Mouse (Mus musculus) erythroblast, adult 5-6 weeks (primary cell): ENCODE measurements around the gene Col4a2. TPM values are rescaled to one million over a fixed set of nuclear protein-coding genes. Genes with fewer than 3 reads are reported as not detected.

Experiments
- ATAC-seq: replicated peaks from 2 replicates; pipeline ENCODE4 v1.8.0; 2016; ENCODE audit warnings: moderate number of reproducible peaks, mild to moderate bottlenecking, moderate TSS enrichment, inconsistent platforms; ENCODE audit not compliant: poor library complexity, low FRiP score, severe bottlenecking
- total RNA-seq, 2 experiments: library from RNA; stranded (forward) in 1 of 2; stranded (reverse) in 1 of 2; fragments of 150-400 nt in 1 of 2; fragments of 200-764, 138-1000 nt in 1 of 2; gene quantifications; 2 replicates each; pipeline versions ENCODE4 v1.2.3 to v1.2.4; 2015 to 2017; ENCODE audit warnings: low replicate concordance in 2 of 2

The Col4a2 gene
- total RNA-seq, 2 experiments from 2014 or later = not detected

DNA sequence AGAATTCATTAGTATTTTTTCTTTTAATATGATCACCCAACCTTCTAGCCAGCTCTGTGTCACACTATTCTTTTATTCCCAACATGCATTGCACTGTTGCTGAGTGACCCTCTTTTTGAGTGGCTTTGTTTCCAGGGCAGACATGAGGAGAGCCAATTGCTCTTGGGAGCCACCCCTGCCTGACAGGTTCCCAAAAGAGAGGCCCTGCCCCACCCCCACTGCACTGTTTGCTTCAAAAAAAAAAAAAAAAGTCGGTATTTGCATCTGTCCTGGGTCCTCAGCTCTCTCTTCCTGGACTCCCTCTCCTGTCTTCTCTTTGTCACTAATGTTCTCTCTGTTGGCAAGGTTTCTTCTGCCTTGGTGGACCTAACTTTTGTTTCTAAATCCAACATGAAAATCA is 22.1 kb upstream of the Col4a2 start:
- no peak for ATAC-seq

GRCm38 (mm10) chr8:11292611-11293010 is 20.0 kb upstream of the Col4a2 start:
- ATAC-seq = no peak

DNA sequence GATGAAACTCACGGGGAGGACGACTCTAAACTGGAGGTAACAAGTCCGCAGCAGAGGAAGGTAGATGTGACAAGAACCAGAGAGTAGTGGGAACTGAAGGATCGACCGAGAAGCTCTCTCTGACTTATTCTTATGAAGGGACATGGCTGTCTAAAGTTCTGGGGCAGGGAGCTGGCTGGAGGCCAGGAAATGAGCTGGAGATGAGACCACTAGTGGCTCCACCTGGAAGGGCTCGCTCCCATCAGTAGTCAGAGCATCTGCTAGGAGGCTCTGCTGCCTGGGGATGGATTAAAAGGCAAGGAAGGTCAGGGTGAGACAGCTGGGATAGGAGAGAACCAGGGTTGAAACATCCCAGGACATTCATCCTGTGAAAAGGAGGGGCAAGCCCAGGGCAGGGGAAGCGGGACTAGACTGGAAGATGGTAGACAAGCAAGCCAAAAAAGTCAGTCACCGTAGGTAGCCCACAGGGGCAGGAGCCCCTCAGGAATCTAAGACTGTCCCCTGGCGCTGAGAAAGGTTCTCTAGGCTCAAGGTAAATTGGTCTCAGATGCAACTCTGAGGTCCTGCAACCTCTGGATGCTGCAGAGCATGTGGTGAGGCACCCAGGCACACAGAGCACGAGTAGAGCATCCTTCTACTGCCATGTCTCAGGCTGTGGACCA is 16.2 kb upstream of the Col4a2 start:
- ATAC-seq = no peak

DNA sequence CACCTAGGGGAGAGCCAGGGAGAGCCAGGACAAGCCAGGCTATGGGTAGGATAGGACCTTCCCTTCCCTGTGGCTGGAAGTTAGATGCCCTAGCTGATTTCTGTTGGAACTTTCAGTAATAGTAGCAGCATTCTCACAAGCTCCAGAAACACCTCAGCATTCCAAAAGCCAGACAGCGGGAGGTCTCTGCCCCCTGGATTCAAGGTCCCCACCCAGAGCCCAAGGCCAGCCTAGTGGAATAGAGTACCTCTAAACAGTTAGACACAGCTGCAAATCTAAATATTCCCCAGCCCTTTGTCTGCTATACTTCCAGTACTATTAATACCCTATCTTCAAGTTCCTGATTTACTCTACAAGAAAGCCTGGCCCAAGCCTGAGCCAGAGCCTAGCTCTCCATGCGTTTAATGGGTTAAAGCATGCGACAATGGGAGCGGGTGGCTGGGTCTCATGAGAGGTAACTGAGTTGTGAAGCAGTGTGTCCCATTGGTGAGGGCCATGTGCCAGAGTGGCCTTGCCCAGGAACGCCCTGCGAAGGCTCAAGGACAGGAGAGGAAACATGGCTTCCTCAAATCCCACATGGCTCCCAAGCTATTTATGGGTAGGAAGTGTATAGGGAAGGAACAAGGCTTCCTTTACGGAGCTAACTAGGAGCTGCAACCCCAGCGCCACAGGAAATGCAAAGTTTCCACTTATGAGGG is 15.3 kb upstream of the Col4a2 start:
- no peak for ATAC-seq

- ATAC-seq = no peak
These were observed 13.9 kb upstream of the Col4a2 start for GRCm38 (mm10) chr8:11298531-11299316.

GRCm38 (mm10) chr8:11299317-11299602 is 13.3 kb upstream of the Col4a2 start:
- no peak for ATAC-seq

DNA sequence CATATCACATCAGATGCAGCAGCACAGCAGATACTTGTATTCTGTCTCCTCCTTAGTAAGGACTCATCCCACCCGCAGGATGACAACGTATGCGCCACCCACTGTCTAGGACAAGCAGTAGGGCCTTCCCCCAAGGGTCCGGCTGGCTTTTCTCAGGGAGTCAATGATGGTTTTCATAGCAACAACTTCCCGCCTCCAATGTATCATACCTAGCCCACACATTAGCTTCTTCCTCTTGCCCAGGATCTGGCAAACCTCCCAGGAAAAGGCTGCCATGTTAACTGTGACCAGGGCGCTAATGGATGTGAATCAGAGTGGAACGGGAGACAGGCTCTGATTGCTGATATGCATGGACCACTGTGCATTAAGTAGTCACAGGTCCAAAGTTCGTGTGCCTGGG is 12.2 kb upstream of the Col4a2 start:
- no peak for ATAC-seq

- ATAC-seq = no peak
These were observed 8.5 kb upstream of the Col4a2 start for GRCm38 (mm10) chr8:11304027-11304601.

- no peak for ATAC-seq
These were observed 7.1 kb upstream of the Col4a2 start for GRCm38 (mm10) chr8:11305539-11305938.

- ATAC-seq = no peak
These were observed 5.2 kb upstream of the Col4a2 start for GRCm38 (mm10) chr8:11307451-11307850.

- no peak for ATAC-seq
These were observed 4.0 kb upstream of the Col4a2 start for GRCm38 (mm10) chr8:11308570-11308998.

DNA sequence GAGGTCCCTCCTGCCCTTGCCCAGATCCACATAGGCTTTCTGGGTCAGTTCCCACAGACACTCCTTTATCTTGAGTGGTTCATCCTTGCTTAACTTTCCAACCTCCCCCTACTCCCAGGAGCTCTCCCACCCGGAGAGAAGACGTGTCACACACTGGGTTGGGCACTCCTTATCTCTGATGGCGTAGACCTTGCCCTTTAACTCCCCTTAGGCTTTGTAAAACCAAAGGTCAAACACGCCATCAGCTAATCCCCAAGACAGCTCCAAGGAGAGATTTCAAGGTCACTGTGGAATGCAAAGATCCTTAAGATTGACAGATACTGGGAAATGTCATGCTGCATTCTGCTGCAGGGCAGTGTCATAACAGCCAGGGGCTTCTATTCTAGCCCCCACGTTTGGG is 3.4 kb upstream of the Col4a2 start:
- no peak for ATAC-seq

GRCm38 (mm10) chr8:11310049-11310448 is 2.6 kb upstream of the Col4a2 start:
- no peak for ATAC-seq

DNA sequence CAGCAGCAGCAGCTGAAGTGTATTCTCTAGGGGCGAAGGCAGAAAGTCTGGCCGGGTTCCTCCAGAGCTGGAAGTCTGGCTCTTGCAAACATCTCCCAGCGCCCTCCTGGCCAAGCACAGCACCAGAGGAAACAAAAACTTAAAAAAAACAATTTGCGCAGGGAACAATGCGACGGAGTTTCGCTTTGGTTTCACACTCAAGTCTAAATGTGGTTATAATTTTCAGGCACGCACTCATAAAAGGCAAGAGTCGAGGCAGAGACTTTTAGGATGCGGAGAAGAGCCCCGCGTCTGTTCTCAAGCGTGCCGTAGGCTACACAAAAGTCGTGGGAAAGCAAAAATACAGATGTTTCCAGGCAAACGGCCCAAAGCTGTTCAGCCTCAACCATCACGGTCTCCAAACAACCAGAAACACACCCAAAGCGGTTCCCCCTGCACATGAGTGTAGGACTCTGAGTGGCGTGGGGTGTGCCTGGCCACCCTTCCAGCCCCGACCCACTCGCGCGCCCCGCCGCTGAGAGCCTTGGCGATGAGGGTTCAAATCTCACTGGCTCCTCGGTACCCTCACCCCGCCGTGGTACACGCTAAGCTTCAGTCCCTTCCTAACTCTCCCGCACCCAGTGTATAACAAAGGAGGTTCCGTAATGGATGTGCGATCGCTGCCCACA is 790 bp upstream of the Col4a2 start:
- no peak for ATAC-seq

- no peak for ATAC-seq
These were observed 839 bp downstream of the Col4a2 start for GRCm38 (mm10) chr8:11313176-11314111.

DNA sequence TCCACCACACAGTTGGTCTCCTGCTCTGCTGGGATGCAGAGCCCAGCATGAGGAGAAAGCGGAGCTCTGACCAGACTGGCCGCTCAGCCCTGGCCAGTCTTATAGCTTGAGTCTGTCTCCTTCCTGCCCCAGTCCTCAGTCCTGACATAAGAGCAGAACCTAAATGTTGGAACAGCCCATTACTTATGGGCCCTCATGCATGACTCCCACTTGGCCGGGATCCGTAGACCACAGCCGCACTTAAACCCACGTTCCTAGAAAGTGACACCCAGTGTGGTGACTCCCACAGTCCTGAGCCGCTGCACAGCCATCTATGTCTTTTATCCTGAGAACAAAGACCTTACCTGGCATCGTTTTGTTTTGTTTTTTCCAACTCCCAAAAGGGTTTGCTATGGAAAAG is 2.0 kb downstream of the Col4a2 start:
- no peak for ATAC-seq

GRCm38 (mm10) chr8:11315179-11315943 is 2.8 kb downstream of the Col4a2 start:
- no peak for ATAC-seq

- no peak for ATAC-seq
These were observed 3.5 kb downstream of the Col4a2 start for GRCm38 (mm10) chr8:11316118-11316517.
